ENCODE assay signal across 8 mouse cellular contexts in the genomic region with DNA sequence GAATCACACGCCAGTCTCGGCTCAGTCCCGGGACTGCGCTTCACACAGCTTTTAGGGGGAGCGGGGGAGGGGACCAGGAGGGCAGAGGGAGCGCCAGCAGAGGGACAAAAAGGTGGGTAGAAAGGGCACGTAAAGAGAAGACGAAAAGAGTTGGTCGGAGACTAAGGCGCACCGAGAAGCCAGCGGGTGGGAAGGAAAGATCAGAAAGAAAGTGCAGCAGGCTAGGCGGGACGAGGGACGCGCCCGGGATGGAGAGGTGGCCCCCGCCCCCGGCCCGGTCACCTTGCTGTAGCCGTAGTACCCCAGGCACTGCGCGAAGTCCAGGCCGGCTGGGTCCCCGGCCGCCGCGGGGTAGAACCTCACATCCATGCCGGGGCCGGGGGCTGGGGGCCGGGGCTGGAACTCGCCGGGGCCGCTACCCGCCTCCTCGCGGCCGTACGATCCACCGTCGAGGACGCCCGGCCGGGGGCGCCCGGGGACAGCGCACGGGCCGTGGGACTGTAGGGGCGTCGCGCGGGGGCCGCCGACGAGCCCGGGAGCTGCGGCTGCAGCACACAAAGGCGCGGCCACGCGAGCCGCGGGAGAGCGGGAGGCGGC. TPM values are rescaled to one million over a fixed set of nuclear protein-coding genes. Genes with fewer than 3 reads are reported as not detected.
DNase-seq lines count a peak whose midpoint lies in the region; ATAC-seq and TF ChIP-seq lines count a peak whose summit lies in the region.

No protein-coding gene starts in this region.

- H3K36me3 ChIP-seq in forebrain, postnatal 0 days (ENCODE audit: insufficient read depth) = no peaks in the 10 kb centered on the region

- no peak; the same call in 1 of the 2 replicates for TF ChIP-seq CTCF in forebrain, postnatal 0 days (IDR thresholded peaks at IDR 0.05; ENCODE audit: low read depth)

- H3K27ac ChIP-seq in forebrain, postnatal 0 days (ENCODE audit: low read depth, low read length) = peak overlapping the region; percentile 88

- peaks cover 2% of the 10 kb centered on the region for H3K4me1 ChIP-seq in forebrain, postnatal 0 days (ENCODE audit: insufficient read depth)

- peak; percentile 69 for ATAC-seq in forebrain, postnatal 0 days
- 0 out of 2 replicates have a peak, but pooled peaks have one; percentile 11 for ATAC-seq in megakaryocyte progenitor cell, adult 5-6 weeks (replicated peaks; ENCODE audit: poor library complexity)

- no peaks in the 10 kb centered on the region for H3K9me3 ChIP-seq in forebrain, postnatal 0 days (ENCODE audit: low read length)

- peak overlapping the region; percentile 84 for H3K9ac ChIP-seq in forebrain, postnatal 0 days

- WGBS in forebrain, postnatal 0 days = under 1% methylated on average over 63 of the region's 66 CpGs

- peak; percentile 84 for DNase-seq in heart, adult 11 months
- DNase-seq in heart, adult 18-20 months = no peak
- DNase-seq in adrenal gland, postnatal 25 days = peak; percentile 2
- peak; percentile 61 for DNase-seq in forebrain, postnatal 0 days
- peak; percentile 48 for DNase-seq in kidney, postnatal 10 days
- peak; percentile 15 for DNase-seq in thymus, postnatal 0 days (ENCODE audit: low spot score)
- DNase-seq in urinary bladder, postnatal 25 days (ENCODE audit: low spot score) = no peak

- no peaks in the 10 kb centered on the region for H3K27me3 ChIP-seq in forebrain, postnatal 0 days (ENCODE audit: insufficient read depth, low read length)

- H3K4me2 ChIP-seq in forebrain, postnatal 0 days (ENCODE audit: low read depth) = peak overlapping the region; percentile 78

- peak overlapping the region; percentile 79 for H3K4me3 ChIP-seq in forebrain, postnatal 0 days (ENCODE audit: low read depth, low read length)

RNA-seq across cellular contexts. Expression of a gene that starts 0.5 kb away (rescaled TPM):
- total RNA-seq in heart, adult 18-20 months (2021) = 1 to 10 TPM; 1.3 to 2.1 TPM
- total RNA-seq in adrenal gland, postnatal 25 days (2021) = 3.9 and 5.4 TPM in 2 replicates
- 21.1 and 35.6 TPM in 2 replicates for total RNA-seq in forebrain, postnatal 0 days (2014; rRNA removed)
- 21.2 and 26.5 TPM in 2 replicates for polyA plus RNA-seq in forebrain, postnatal 0 days (2015; fragmentation: Nextera tagmentation; extraction: Ambion mirVana)
- not detected in 2 replicates for total RNA-seq in megakaryocyte progenitor cell, adult 5-6 weeks (2015)
- total RNA-seq in megakaryocyte progenitor cell, adult 5-6 weeks (2017) = 0.27 TPM in 1 of 2 replicates, not detected in the other
- 3.1 and 3.3 TPM in 2 replicates for polyA plus RNA-seq in thymus, postnatal 0 days (2015; fragmentation: Nextera tagmentation; extraction: Ambion mirVana)

Comparison
In these comparisons a context has a peak if more than half of its experiments do, and no peak if none do; other contexts are left out.
1. DNase-seq: peak in heart, adult 11 months (single experiment), adrenal gland, postnatal 25 days (single experiment), forebrain, postnatal 0 days (single experiment), kidney, postnatal 10 days (single experiment) and thymus, postnatal 0 days (single experiment); none in heart, adult 18-20 months (0 of 2) and urinary bladder, postnatal 25 days (single experiment).